Comparison of ENCODE assay signal across 9 mouse cellular contexts in genomic region chr11:62553633-62554032, GRCm38 (mm10). TPM values are rescaled to one million over a fixed set of nuclear protein-coding genes. Genes with fewer than 3 reads are reported as not detected.
DNase-seq lines count a peak whose midpoint lies in the region; ATAC-seq and TF ChIP-seq lines count a peak whose summit lies in the region.
"Had no signal": no experiment of that assay in that cellular context is flagged by ENCODE, and none has a peak within 500 bp of the region (broad histone marks: within the 10 kb centered on the region; RNA-seq: fewer than 3 reads in every experiment).

No protein-coding gene starts in this region.

- WGBS in heart, embryonic 14.5 days: 76% methylated on average over 5 of the region's 5 CpGs
- WGBS in hindbrain, embryonic 10.5 days: 80% methylated on average over 5 of the region's 5 CpGs
- WGBS in midbrain, embryonic 10.5 days: 84% methylated on average over 5 of the region's 5 CpGs

- peak overlapping the region; percentile 98 for H3K4me2 ChIP-seq in heart, embryonic 14.5 days (ENCODE audit: low read length)

- in situ Hi-C loops in ES-E14 (cut with MboI; ENCODE audit: low sequenced_read_pairs in 2 of 2, unreplicated experiment in 2 of 2): no loop called here

- H3K27me3 ChIP-seq in heart, embryonic 14.5 days (ENCODE audit: control insufficient read depth, insufficient read depth, low read length): no peaks in the 10 kb centered on the region
- H3K27me3 ChIP-seq in hindbrain, embryonic 10.5 days (ENCODE audit: insufficient read depth, poor library complexity, severe bottlenecking): no peaks in the 10 kb centered on the region
- H3K27me3 ChIP-seq in midbrain, embryonic 10.5 days (ENCODE audit: low read depth, poor library complexity, severe bottlenecking): no peaks in the 10 kb centered on the region

- peaks cover 2 to 24% of the 10 kb centered on the region in 2 experiments; a peak in 3 of 4 replicates for H3K4me1 ChIP-seq in heart, embryonic 14.5 days (ENCODE audit: control insufficient read depth in 2 of 2, insufficient read depth in 2 of 2, low read length in 2 of 2)
- peaks cover 0 to 2% of the 10 kb centered on the region in 2 experiments; a peak in 1 of 4 replicates for H3K4me1 ChIP-seq in ES-E14 (ENCODE audit: control insufficient read depth in 2 of 2, insufficient read depth in 2 of 2, low read length in 2 of 2, poor library complexity in 1 of 2)
- H3K4me1 ChIP-seq in hindbrain, embryonic 10.5 days (replicated peaks): peaks cover 37% of the 10 kb centered on the region
- peaks cover 37% of the 10 kb centered on the region for H3K4me1 ChIP-seq in midbrain, embryonic 10.5 days

- peak overlapping the region; percentile 27 to 56; a peak in 3 of 4 replicates for H3K4me3 ChIP-seq in heart, embryonic 14.5 days (ENCODE audit: control insufficient read depth in 1 of 2, insufficient read depth in 1 of 2, low read depth in 1 of 2, low read length in 2 of 2)
- H3K4me3 ChIP-seq in ES-E14 (ENCODE audit: insufficient read depth in 1 of 2, low read depth in 1 of 2, low read length in 2 of 2, poor library complexity in 1 of 2, severe bottlenecking in 1 of 2): peak overlapping the region; percentile 43 to 59
- peak overlapping the region; percentile 54 for H3K4me3 ChIP-seq in hindbrain, embryonic 10.5 days
- peak overlapping the region; percentile 61 for H3K4me3 ChIP-seq in midbrain, embryonic 10.5 days

- peaks cover 21% of the 10 kb centered on the region for H3K36me3 ChIP-seq in heart, embryonic 14.5 days (ENCODE audit: control insufficient read depth, insufficient read depth, low read length)
- H3K36me3 ChIP-seq in ES-E14 (ENCODE audit: control insufficient read depth, insufficient read depth, low read length, poor library complexity, severe bottlenecking): peaks cover 6% of the 10 kb centered on the region
- peaks cover 30% of the 10 kb centered on the region for H3K36me3 ChIP-seq in hindbrain, embryonic 10.5 days
- H3K36me3 ChIP-seq in midbrain, embryonic 10.5 days: peaks cover 35% of the 10 kb centered on the region

- no peak for ATAC-seq in heart, embryonic 14.5 days (ENCODE audit: insufficient number of reproducible peaks, insufficient read depth, low FRiP score, low read depth)

- no peak for DNase-seq in heart, adult 8-10 months (ENCODE audit: low spot score)
- DNase-seq in ES-E14 (ENCODE audit: low read depth, low spot score): no peak
- DNase-seq in hindbrain, embryonic 10.5 days (ENCODE audit: low spot score): no peak
- no peak for DNase-seq in midbrain, embryonic 10.5 days (ENCODE audit: low spot score)
- no peak for DNase-seq in spleen, postnatal 4 days (ENCODE audit: low spot score in 2 of 2)
- DNase-seq in adrenal gland, postnatal 14 days: no peak
- no peak for DNase-seq in gastrocnemius, adult 8-10 months (ENCODE audit: low spot score in 2 of 2)
- DNase-seq: cerebellum, adult 9-11 months had no signal

- peak overlapping the region; percentile 76 for H3K9ac ChIP-seq in heart, embryonic 14.5 days (ENCODE audit: low read length)
- H3K9ac ChIP-seq in ES-E14 (ENCODE audit: insufficient read depth, low read depth, low read length, poor library complexity, severe bottlenecking): no peak overlapping the region; the same call in 1 of the 2 replicates

- H3K27ac ChIP-seq in heart, embryonic 14.5 days (replicated peaks in 1 of 2; ENCODE audit: control insufficient read depth in 1 of 2, insufficient read depth in 1 of 2, low read depth in 2 of 2, low read length in 2 of 2): no peak overlapping the region
- no peak overlapping the region for H3K27ac ChIP-seq in ES-E14 (ENCODE audit: insufficient read depth, low read depth, low read length, poor library complexity, severe bottlenecking)
- H3K27ac ChIP-seq in hindbrain, embryonic 10.5 days: no peak overlapping the region
- no peak overlapping the region for H3K27ac ChIP-seq in midbrain, embryonic 10.5 days (replicated peaks)

- H3K9me3 ChIP-seq in heart, embryonic 14.5 days (ENCODE audit: control insufficient read depth, low read length): no peaks in the 10 kb centered on the region
- H3K9me3 ChIP-seq in ES-E14 (ENCODE audit: control insufficient read depth, insufficient read depth, low read depth, low read length): no peaks in the 10 kb centered on the region
- no peaks in the 10 kb centered on the region for H3K9me3 ChIP-seq in hindbrain, embryonic 10.5 days
- H3K9me3 ChIP-seq in midbrain, embryonic 10.5 days (replicated peaks): no peaks in the 10 kb centered on the region

TF ChIP-seq in ES-E14, 5 proteins besides CTCF, POLR2A, EP300 and RAD21:
- TF ChIP-seq CHD2 (IDR thresholded peaks at IDR 0.05; ENCODE audit: low read depth, low read length): no peak; the same call in 1 of the 2 replicates
- no peak for TF ChIP-seq HCFC1 (IDR thresholded peaks at IDR 0.05; ENCODE audit: borderline replicate concordance, insufficient read depth, low read length)

RNA-seq across cellular contexts. Expression of gene Ubb, which starts 2.7 kb away (rescaled TPM):
- 2,716 and 2,876 TPM in 2 replicates for polyA plus RNA-seq in heart, embryonic 14.5 days (2014; fragmentation: Nextera tagmentation; extraction: Ambion mirVana)
- total RNA-seq in heart, adult 8-10 months (2022): 100 to 1,000 TPM; 692 to 761 (median 719) TPM
- total RNA-seq in ES-E14 (2012; rRNA removed): 1,350 and 1,664 TPM in 2 replicates
- polyA plus RNA-seq in hindbrain, embryonic 10.5 days (2016; fragmentation: Nextera tagmentation; extraction: Ambion mirVana): 3,368 and 3,918 TPM in 2 replicates
- 3,322 and 3,606 TPM in 2 replicates for polyA plus RNA-seq in midbrain, embryonic 10.5 days (2016; fragmentation: Nextera tagmentation; extraction: Ambion mirVana)
- total RNA-seq in adrenal gland, postnatal 14 days (2021): 1,185 and 1,189 TPM in 2 replicates
- total RNA-seq in gastrocnemius, adult 8-10 months (2022): 100 to 1,000 TPM; 864 to 966 (median 933) TPM

RNA-seq across cellular contexts. Expression of gene Cenpv, which starts 14.6 kb away (rescaled TPM):
- polyA plus RNA-seq in heart, embryonic 14.5 days (2014; fragmentation: Nextera tagmentation; extraction: Ambion mirVana): 29.8 and 37.7 TPM in 2 replicates
- 10 to 100 TPM; 21.2 to 27.5 (median 24.5) TPM for total RNA-seq in heart, adult 8-10 months (2022)
- total RNA-seq in ES-E14 (2012; rRNA removed): 66.5 and 68.0 TPM in 2 replicates
- 27.8 and 39.0 TPM in 2 replicates for polyA plus RNA-seq in hindbrain, embryonic 10.5 days (2016; fragmentation: Nextera tagmentation; extraction: Ambion mirVana)
- 41.7 and 53.7 TPM in 2 replicates for polyA plus RNA-seq in midbrain, embryonic 10.5 days (2016; fragmentation: Nextera tagmentation; extraction: Ambion mirVana)
- total RNA-seq in adrenal gland, postnatal 14 days (2021): 40.5 and 50.7 TPM in 2 replicates
- total RNA-seq in gastrocnemius, adult 8-10 months (2022): 10 to 100 TPM; 14.0 to 21.6 (median 17.8) TPM

RNA-seq across cellular contexts. Expression of gene Trpv2, which starts 20.7 kb away (rescaled TPM):
- polyA plus RNA-seq in heart, embryonic 14.5 days (2014; fragmentation: Nextera tagmentation; extraction: Ambion mirVana): 3.7 and 4.2 TPM in 2 replicates
- 1 to 10 TPM; 1.6 to 4.1 (median 1.8) TPM for total RNA-seq in heart, adult 8-10 months (2022)
- total RNA-seq in ES-E14 (2012; rRNA removed): 9.8 and 13.4 TPM in 2 replicates
- 6.2 and 6.5 TPM in 2 replicates for polyA plus RNA-seq in hindbrain, embryonic 10.5 days (2016; fragmentation: Nextera tagmentation; extraction: Ambion mirVana)
- polyA plus RNA-seq in midbrain, embryonic 10.5 days (2016; fragmentation: Nextera tagmentation; extraction: Ambion mirVana): 3.5 and 6.4 TPM in 2 replicates
- total RNA-seq in adrenal gland, postnatal 14 days (2021): 3.8 and 5.1 TPM in 2 replicates
- 1 to 10 TPM in 2 of 4 experiments, under 1 TPM in 2; 0.46 to 1.3 (median 0.95) TPM for total RNA-seq in gastrocnemius, adult 8-10 months (2022)
